Mouse (Mus musculus): ENCODE results near the gene Mical3. TPM values are rescaled to one million over a fixed set of nuclear protein-coding genes. Genes with fewer than 3 reads are reported as not detected.
A peak's percentile ranks its signal among the peaks of the same experiment; 100 is the strongest.

Mical3 gene
- polyA plus RNA-seq, 1 experiment = 49.0 TPM

DNA sequence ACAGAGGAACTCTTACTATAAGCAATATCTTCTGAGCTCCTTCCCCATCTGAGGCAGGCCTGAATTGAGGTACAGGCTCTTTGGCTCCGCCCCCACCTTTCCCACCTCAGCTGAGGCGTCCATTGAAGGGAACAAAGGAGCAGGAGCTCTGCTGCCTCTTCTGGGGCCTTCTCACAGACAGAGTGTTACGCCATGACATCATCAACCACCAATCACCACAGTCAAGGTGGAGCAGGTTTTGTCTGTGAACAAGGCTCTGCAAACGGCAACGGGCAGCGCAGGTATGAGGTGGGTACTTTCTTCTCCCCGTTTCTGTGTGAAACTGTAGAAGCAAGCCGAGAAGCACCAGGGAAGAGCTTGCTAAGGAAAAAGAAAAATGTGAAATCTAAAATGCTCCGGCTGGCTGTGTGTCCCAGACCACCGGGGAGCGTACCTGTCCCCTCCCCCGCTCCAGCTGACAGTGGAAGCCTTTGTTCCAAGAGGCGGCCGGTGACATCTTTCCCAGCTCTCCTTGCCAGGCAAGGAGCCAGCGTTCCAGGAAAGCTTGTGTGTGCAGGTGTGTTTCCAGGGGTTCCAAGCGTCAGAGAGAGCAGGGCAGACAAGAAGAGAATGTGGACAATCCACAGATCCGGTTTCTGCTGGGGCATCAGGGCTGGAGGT, 66.3 kb downstream of the Mical3 start:
- Histone ChIP-seq H3K27me3 (ENCODE audit: control insufficient read depth, insufficient read depth, low read length, poor library complexity, severe bottlenecking) (no peaks in the 10 kb centered on the region), H3K27ac (ENCODE audit: insufficient read depth, low read length) (no peak overlapping the region), H3K9ac (ENCODE audit: low read depth, poor library complexity, severe bottlenecking) (no peak overlapping the region), H3K9me3 (replicated peaks; ENCODE audit: control insufficient read depth, insufficient read depth, low read length, poor library complexity, severe bottlenecking) (no peaks in the 10 kb centered on the region), H3K36me3 (ENCODE audit: control insufficient read depth, insufficient read depth, low read length, poor library complexity, severe bottlenecking) (no peaks in the 10 kb centered on the region), H3K4me3 (ENCODE audit: low read depth, low read length) (peak overlapping the region; percentile 45), H3K4me1 (ENCODE audit: control insufficient read depth, insufficient read depth, low read length) (peaks cover 10% of the 10 kb centered on the region)
- TF ChIP-seq CTCF (IDR thresholded peaks at IDR 0.05; ENCODE audit: low read depth, low read length) (no peak), POLR2A (IDR thresholded peaks at IDR 0.05; ENCODE audit: insufficient read depth, low read length) (no peak), EP300 (IDR thresholded peaks at IDR 0.05; ENCODE audit: insufficient read depth, low read depth, low read length) (no peak)

DNA sequence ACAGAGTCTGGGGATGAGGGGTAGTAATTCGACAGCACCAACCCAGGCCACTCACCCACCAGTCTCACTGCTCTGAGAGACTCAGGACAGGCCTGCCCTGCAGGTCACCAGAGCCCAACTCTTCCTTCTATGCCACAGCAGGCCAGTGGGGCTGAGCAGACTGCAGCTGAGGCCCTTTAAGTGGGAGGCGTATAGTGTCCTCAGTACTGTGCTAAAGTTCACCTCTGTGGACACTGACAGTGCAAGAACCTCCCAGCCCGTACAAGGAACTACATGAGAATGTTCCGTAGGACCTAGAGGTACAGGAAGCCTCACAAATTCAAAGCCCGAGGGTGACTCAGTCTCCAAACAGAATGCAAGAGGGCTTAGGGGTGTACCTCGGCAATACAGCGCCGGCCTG, 67.0 kb downstream of the Mical3 start:
- Histone ChIP-seq H3K4me1 (ENCODE audit: control insufficient read depth, insufficient read depth, low read length) (peaks cover 10% of the 10 kb centered on the region), H3K4me3 (ENCODE audit: low read depth, low read length) (no peak overlapping the region), H3K9ac (ENCODE audit: low read depth, poor library complexity, severe bottlenecking) (no peak overlapping the region), H3K27ac (ENCODE audit: insufficient read depth, low read length) (no peak overlapping the region), H3K27me3 (ENCODE audit: control insufficient read depth, insufficient read depth, low read length, poor library complexity, severe bottlenecking) (no peaks in the 10 kb centered on the region), H3K9me3 (replicated peaks; ENCODE audit: control insufficient read depth, insufficient read depth, low read length, poor library complexity, severe bottlenecking) (no peaks in the 10 kb centered on the region), H3K36me3 (ENCODE audit: control insufficient read depth, insufficient read depth, low read length, poor library complexity, severe bottlenecking) (no peaks in the 10 kb centered on the region)
- TF ChIP-seq POLR2A (IDR thresholded peaks at IDR 0.05; ENCODE audit: insufficient read depth, low read length) (no peak), CTCF (IDR thresholded peaks at IDR 0.05; ENCODE audit: low read depth, low read length) (no peak), EP300 (IDR thresholded peaks at IDR 0.05; ENCODE audit: insufficient read depth, low read depth, low read length) (no peak)

DNA sequence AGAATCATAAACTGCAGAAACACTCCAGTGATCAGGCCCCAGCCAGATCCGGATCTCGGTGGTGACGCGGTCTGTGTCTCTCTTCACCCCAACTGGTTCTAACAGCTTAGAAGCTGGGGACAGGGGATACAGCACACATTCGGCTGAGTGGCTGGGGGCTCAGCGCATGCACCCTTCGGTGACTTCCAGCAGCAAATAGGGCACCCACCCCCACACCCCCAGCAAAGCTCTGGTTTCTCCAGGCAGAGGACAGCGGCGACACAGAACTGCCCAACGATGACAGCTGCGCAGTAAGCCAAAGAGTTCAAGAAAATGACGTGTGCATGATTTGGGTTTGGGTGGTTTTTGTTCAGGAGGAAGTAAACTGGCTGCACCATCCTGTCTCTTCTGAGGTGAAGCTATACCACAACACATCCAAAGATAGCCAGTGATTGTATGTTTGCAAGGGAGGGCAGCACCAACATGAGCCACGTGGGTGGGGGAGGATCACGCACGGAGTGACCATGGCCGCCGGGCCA, 67.8 kb downstream of the Mical3 start:
- Histone ChIP-seq H3K4me3 (ENCODE audit: low read depth, low read length) (no peak overlapping the region), H3K27me3 (ENCODE audit: control insufficient read depth, insufficient read depth, low read length, poor library complexity, severe bottlenecking) (no peaks in the 10 kb centered on the region), H3K9ac (ENCODE audit: low read depth, poor library complexity, severe bottlenecking) (no peak overlapping the region), H3K9me3 (replicated peaks; ENCODE audit: control insufficient read depth, insufficient read depth, low read length, poor library complexity, severe bottlenecking) (no peaks in the 10 kb centered on the region), H3K4me1 (ENCODE audit: control insufficient read depth, insufficient read depth, low read length) (peaks cover 7% of the 10 kb centered on the region), H3K27ac (ENCODE audit: insufficient read depth, low read length) (no peak overlapping the region), H3K36me3 (ENCODE audit: control insufficient read depth, insufficient read depth, low read length, poor library complexity, severe bottlenecking) (no peaks in the 10 kb centered on the region)
- TF ChIP-seq CTCF (IDR thresholded peaks at IDR 0.05; ENCODE audit: low read depth, low read length) (no peak), EP300 (IDR thresholded peaks at IDR 0.05; ENCODE audit: insufficient read depth, low read depth, low read length) (no peak), POLR2A (IDR thresholded peaks at IDR 0.05; ENCODE audit: insufficient read depth, low read length) (no peak)

GRCm38 (mm10) chr6:121058039-121058438, 72.8 kb downstream of the Mical3 start:
- Histone ChIP-seq H3K9me3 (replicated peaks; ENCODE audit: control insufficient read depth, insufficient read depth, low read length, poor library complexity, severe bottlenecking) (no peaks in the 10 kb centered on the region), H3K27ac (ENCODE audit: insufficient read depth, low read length) (no peak overlapping the region), H3K36me3 (ENCODE audit: control insufficient read depth, insufficient read depth, low read length, poor library complexity, severe bottlenecking) (no peaks in the 10 kb centered on the region), H3K27me3 (ENCODE audit: control insufficient read depth, insufficient read depth, low read length, poor library complexity, severe bottlenecking) (no peaks in the 10 kb centered on the region), H3K9ac (ENCODE audit: low read depth, poor library complexity, severe bottlenecking) (no peak overlapping the region), H3K4me3 (ENCODE audit: low read depth, low read length) (no peak overlapping the region), H3K4me1 (ENCODE audit: control insufficient read depth, insufficient read depth, low read length) (no peaks in the 10 kb centered on the region)
- no peak for TF ChIP-seq POLR2A (IDR thresholded peaks at IDR 0.05; ENCODE audit: insufficient read depth, low read length)
- TF ChIP-seq EP300 (IDR thresholded peaks at IDR 0.05; ENCODE audit: insufficient read depth, low read depth, low read length) = no peak
- TF ChIP-seq CTCF (IDR thresholded peaks at IDR 0.05; ENCODE audit: low read depth, low read length) = no peak

DNA sequence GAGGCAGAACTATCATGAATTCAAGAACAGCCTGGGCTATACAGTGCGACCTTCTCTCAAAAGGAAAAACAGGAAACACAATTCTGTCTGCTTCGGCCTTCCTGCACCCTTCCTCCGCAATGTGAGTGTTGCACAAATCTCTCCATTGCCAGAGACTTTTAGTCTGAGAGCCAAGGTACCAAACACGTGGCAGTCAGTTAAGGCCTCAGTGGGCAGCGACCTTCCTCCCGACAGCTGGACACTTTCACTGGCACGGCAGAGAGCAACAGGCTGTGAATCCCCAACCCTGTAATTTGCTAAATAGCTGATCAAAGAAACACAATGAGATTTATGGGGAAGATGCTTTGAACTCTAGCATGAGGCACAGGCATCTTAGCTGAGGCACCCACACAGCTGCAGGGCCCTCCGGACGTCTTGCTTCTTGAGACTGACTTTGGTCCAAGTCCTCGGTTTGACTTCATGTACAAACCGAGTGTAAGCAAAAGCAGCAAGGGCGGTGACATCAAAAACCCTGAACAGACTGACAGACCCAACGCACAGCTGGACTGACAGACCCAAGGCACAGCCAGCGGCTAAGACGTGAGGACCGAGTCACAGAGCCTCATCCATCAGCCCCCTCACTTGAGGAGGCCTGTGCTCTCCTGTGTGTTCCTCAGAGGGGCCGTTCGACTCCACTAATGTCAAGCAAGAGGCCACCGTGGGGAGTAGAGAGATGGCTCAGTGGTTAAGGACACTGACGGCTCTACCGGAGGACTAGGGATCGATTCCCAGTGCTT, 73.4 kb downstream of the Mical3 start:
- H3K36me3 ChIP-seq (ENCODE audit: control insufficient read depth, insufficient read depth, low read length, poor library complexity, severe bottlenecking) = no peaks in the 10 kb centered on the region
- TF ChIP-seq EP300 (IDR thresholded peaks at IDR 0.05; ENCODE audit: insufficient read depth, low read depth, low read length) (no peak), POLR2A (IDR thresholded peaks at IDR 0.05; ENCODE audit: insufficient read depth, low read length) (no peak), CTCF (IDR thresholded peaks at IDR 0.05; ENCODE audit: low read depth, low read length) (no peak)
- no peak overlapping the region for H3K9ac ChIP-seq (ENCODE audit: low read depth, poor library complexity, severe bottlenecking)
- H3K27me3 ChIP-seq (ENCODE audit: control insufficient read depth, insufficient read depth, low read length, poor library complexity, severe bottlenecking) = no peaks in the 10 kb centered on the region
- no peaks in the 10 kb centered on the region for H3K9me3 ChIP-seq (replicated peaks; ENCODE audit: control insufficient read depth, insufficient read depth, low read length, poor library complexity, severe bottlenecking)
- H3K4me1 ChIP-seq (ENCODE audit: control insufficient read depth, insufficient read depth, low read length) = no peaks in the 10 kb centered on the region
- no peak overlapping the region for H3K27ac ChIP-seq (ENCODE audit: insufficient read depth, low read length)
- H3K4me3 ChIP-seq (ENCODE audit: low read depth, low read length) = no peak overlapping the region

DNA sequence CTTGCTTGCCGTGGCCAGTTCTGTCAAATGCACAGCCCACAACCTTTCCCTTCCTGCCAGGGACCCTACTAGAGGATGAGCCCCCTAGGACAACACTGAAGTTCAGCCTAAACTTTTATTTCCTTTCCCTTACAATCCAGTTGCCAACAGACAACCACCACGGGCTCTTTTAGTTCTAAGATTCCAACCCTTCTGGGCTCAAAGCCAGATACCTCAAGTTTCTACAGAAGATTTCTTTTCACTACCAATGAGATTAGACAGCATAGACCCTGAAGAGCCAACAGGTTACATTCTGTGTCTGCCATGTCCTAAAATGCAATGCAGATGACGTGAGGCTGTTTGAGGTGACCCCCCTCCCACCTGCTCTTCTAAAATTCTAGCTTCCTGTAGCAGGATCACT, 75.3 kb downstream of the Mical3 start:
- no peaks in the 10 kb centered on the region for H3K9me3 ChIP-seq (replicated peaks; ENCODE audit: control insufficient read depth, insufficient read depth, low read length, poor library complexity, severe bottlenecking)
- no peaks in the 10 kb centered on the region for H3K36me3 ChIP-seq (ENCODE audit: control insufficient read depth, insufficient read depth, low read length, poor library complexity, severe bottlenecking)
- no peak overlapping the region for H3K4me3 ChIP-seq (ENCODE audit: low read depth, low read length)
- H3K27me3 ChIP-seq (ENCODE audit: control insufficient read depth, insufficient read depth, low read length, poor library complexity, severe bottlenecking) = no peaks in the 10 kb centered on the region
- TF ChIP-seq EP300 (IDR thresholded peaks at IDR 0.05; ENCODE audit: insufficient read depth, low read depth, low read length) = no peak
- no peak for TF ChIP-seq POLR2A (IDR thresholded peaks at IDR 0.05; ENCODE audit: insufficient read depth, low read length)
- no peak for TF ChIP-seq CTCF (IDR thresholded peaks at IDR 0.05; ENCODE audit: low read depth, low read length)
- H3K4me1 ChIP-seq (ENCODE audit: control insufficient read depth, insufficient read depth, low read length) = no peaks in the 10 kb centered on the region
- H3K9ac ChIP-seq (ENCODE audit: low read depth, poor library complexity, severe bottlenecking) = no peak overlapping the region
- H3K27ac ChIP-seq (ENCODE audit: insufficient read depth, low read length) = no peak overlapping the region
